Mouse (Mus musculus) ES-E14 (cell line): ENCODE results near the gene BC030499. TPM values are rescaled to one million over a fixed set of nuclear protein-coding genes. Genes with fewer than 3 reads are reported as not detected.

Source experiments
- DNase-seq: peaks from one replicate; pipeline ENCODE4 v3.0.0-alpha.2; 2013; ENCODE audit warnings: low read depth, low spot score
- H3K27ac ChIP-seq: 2 replicates; pipeline ENCODE4 v1.5.1; 2012; ENCODE audit warnings: low read depth, mild to moderate bottlenecking, low read length, moderate library complexity, mixed read lengths; ENCODE audit not compliant: poor library complexity, insufficient read depth, severe bottlenecking
- H3K36me3 ChIP-seq: 2 replicates; pipeline ENCODE4 v1.6.1; 2012; ENCODE audit warnings: mild to moderate bottlenecking, low read length, moderate library complexity, mixed read lengths; ENCODE audit not compliant: control insufficient read depth, poor library complexity, insufficient read depth, severe bottlenecking
- H3K4me1 ChIP-seq, 2 experiments: fragments of 150-350 bp in 1 of 2; sonication (generic) in 1 of 2; 2 replicates each; pipeline ENCODE4 v1.6.1; 2012; ENCODE audit warnings: low read length in 2 of 2, mild to moderate bottlenecking in 1 of 2, mixed read lengths in 1 of 2; ENCODE audit not compliant: control insufficient read depth in 2 of 2, insufficient read depth in 2 of 2, poor library complexity in 1 of 2
- H3K4me3 ChIP-seq, 2 experiments: fragments of 150-350 bp in 1 of 2; sonication (generic) in 1 of 2; 2 replicates each; pipeline ENCODE4 v1.5.1; 2012; ENCODE audit warnings: low read length in 2 of 2, low read depth in 1 of 2, mild to moderate bottlenecking in 1 of 2, mixed read lengths in 1 of 2; ENCODE audit not compliant: insufficient read depth in 1 of 2, poor library complexity in 1 of 2, severe bottlenecking in 1 of 2
- H3K9ac ChIP-seq: 2 replicates; pipeline ENCODE4 v1.6.1; 2012; ENCODE audit warnings: low read depth, mild to moderate bottlenecking, low read length, mixed read lengths; ENCODE audit not compliant: poor library complexity, insufficient read depth, severe bottlenecking
- H3K9me3 ChIP-seq: fragments of 150-350 bp; sonication (generic); 2 replicates; pipeline ENCODE4 v1.6.1; 2012; ENCODE audit warnings: low read depth, mild to moderate bottlenecking, low read length; ENCODE audit not compliant: control insufficient read depth, insufficient read depth
- CHD2 ChIP-seq: IDR thresholded peaks from 2 replicates; pipeline ENCODE4 v1.6.1; 2014; ENCODE audit warnings: mild to moderate bottlenecking, low read depth, low read length, inconsistent platforms
- HCFC1 ChIP-seq: IDR thresholded peaks from 2 replicates; pipeline ENCODE4 v1.6.1; 2012; ENCODE audit warnings: low read length, inconsistent platforms, borderline replicate concordance; ENCODE audit not compliant: insufficient read depth
- MAFK ChIP-seq: IDR thresholded peaks from 2 replicates; pipeline ENCODE4 v1.6.1; 2014; ENCODE audit warnings: mild to moderate bottlenecking, low read depth, low read length, inconsistent platforms; ENCODE audit not compliant: insufficient read depth
- ZC3H11A ChIP-seq: IDR thresholded peaks from 2 replicates; pipeline ENCODE4 v1.6.1; 2012; ENCODE audit warnings: low read depth, mild to moderate bottlenecking, inconsistent platforms, low read length, borderline replicate concordance
- ZNF384 ChIP-seq: IDR thresholded peaks from 2 replicates; pipeline ENCODE4 v1.6.1; 2012; ENCODE audit warnings: low read depth, low read length, inconsistent platforms
- in situ Hi-C, 2 experiments: fragments of 600-800 bp; cut with MboI; formaldehyde crosslinking; loops; one replicate each; pipeline ENCODE4 v1.15.1; 2025; ENCODE audit warnings: low sequenced_read_pairs in 2 of 2, inconsistent platforms in 1 of 2; ENCODE audit not compliant: unreplicated experiment in 2 of 2
- total RNA-seq: library from RNA; depleted of rRNA; stranded (reverse); fragments of 300-350 nt; gene quantifications from 2 replicates; pipeline ENCODE4 v1.2.3, GENCODE M21; 2012

Gene BC030499
- total RNA-seq, 1 experiment = 2.0 TPM

DNA sequence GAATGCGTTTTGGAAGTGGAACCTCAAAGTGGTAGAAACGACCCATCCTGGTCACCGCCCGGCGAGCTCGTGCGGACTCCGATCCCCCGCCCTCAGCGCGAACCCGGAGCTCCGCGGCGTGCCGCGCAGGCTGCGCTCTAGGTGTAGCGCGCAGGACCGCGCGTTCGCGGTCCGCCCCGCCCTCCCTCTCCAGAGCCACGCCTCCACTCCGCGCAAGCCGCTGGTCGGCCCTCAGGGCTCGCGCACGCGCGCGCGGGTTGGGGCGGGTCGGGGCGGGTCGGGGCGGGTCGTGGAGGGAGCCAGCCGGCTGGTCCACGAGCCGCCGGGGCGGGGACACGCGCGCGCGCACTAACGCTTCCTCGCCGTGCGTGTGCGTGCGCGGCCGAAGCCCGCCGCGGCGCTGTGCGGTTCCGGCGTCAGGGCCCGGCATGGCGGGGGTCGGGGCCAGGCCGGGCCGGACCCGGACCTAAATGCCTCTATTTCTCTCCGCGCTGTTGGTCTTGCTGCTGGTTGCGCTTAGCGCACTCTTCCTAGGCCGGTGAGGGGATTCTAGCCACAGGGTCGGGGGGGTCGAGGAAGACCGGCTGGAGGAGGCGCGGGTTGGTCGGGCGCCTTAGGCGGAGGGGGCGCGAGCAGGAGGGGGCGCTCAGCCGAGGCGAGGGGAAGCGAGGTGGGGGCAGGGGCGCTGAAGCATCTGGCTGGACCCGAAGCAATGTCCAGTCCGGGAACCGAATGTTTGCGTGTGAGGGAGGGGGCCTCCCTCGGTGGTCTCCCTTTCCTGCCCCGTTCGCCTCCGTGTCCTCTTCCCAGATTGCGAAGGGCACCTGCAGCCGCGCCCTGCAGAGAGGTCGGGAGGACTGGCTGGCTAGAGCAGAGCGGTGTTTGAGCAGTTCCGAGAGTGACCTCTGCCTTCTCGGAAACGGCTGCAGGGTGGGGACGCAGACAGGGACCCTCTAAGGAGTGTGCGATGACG is 29.0 kb upstream of the BC030499 start, which contains the start of gene 2610507B11Rik:
TSS of gene 2610507B11Rik (plus strand) at position 373 of the 973 bp plus-strand sequence.
- Histone ChIP-seq H3K4me3 (peak within 1 kb of the TSS; percentile 94 to 95), H3K36me3 (peaks cover 25% of the 10 kb centered on the region), H3K4me1 (no peaks in the 10 kb centered on the region), H3K9ac (peak within 1 kb of the TSS; percentile 92), H3K9me3 (no peaks in the 10 kb centered on the region), H3K27ac (peak within 1 kb of the TSS; percentile 58)
- peak; percentile 85 for DNase-seq
- in situ Hi-C loops = no loop called here
- TF ChIP-seq MAFK (no peak), HCFC1 (0 out of 2 replicates have a peak, but pooled peaks have one; percentile 15), ZNF384 (no peak), ZC3H11A (peak; percentile 65; the same call in 1 of the 2 replicates), CHD2 (no peak)

DNA sequence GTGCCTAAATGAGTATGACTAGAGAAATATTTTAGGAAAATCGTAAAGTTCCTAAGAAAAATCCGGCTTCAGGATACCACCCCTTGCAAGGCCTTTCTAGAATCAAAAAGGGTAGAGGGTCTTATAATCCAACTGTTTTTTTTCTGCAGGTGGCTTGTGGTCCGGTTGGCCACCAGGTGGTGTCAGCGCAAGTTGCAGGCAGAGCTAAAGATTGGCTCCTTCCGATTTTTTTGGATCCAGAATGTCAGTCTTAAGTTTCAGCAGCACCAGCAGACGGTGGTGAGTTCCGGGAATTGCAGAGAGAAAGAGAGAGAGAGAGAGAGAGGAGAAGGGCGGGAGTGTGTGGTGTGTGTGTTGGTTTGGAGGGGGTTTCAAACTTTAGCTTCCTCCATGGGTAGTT is 28.1 kb upstream of the BC030499 start:
- DNase-seq = peak; percentile 47
- Histone ChIP-seq H3K4me1 (no peaks in the 10 kb centered on the region), H3K9me3 (no peaks in the 10 kb centered on the region), H3K4me3 (peak overlapping the region; percentile 94 to 95; a peak in 3 of 4 replicates), H3K36me3 (peaks cover 32% of the 10 kb centered on the region), H3K9ac (no peak overlapping the region; the same call in 1 of the 2 replicates), H3K27ac (no peak overlapping the region)
- 0 out of 2 replicates have a peak, but pooled peaks have one; percentile 36 for TF ChIP-seq HCFC1
- TF ChIP-seq ZC3H11A = no peak
- TF ChIP-seq CHD2 = no peak
- peak; percentile 89 for TF ChIP-seq ZNF384
- no peak for TF ChIP-seq MAFK
- in situ Hi-C loops = no loop called here

DNA sequence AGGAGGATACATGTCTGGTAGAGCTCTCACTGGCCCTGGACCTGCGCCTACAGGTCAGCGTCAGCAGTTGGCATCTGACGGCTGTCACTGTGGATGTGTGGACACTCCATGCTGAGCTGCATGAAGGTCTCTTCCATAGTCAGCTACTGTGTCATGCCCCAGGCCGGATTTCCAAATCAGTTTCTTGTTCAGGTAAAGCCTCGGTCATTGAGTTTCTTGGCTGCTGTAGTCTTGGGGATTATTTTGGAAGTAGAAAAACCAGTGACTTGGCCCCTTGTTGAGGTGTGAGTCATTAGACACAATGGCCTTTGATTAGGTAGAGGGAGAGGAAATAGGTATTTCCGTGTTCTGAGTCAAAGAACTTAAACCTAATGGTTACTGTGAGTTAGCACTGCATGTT is 25.1 kb upstream of the BC030499 start:
- H3K9me3 ChIP-seq = no peaks in the 10 kb centered on the region
- no peak overlapping the region for H3K9ac ChIP-seq
- H3K36me3 ChIP-seq = peaks cover 54% of the 10 kb centered on the region
- TF ChIP-seq ZC3H11A (no peak), ZNF384 (no peak), HCFC1 (no peak), MAFK (no peak), CHD2 (no peak)
- in situ Hi-C loops = no loop called here
- no peak for DNase-seq
- H3K4me3 ChIP-seq = no peak overlapping the region
- no peak overlapping the region for H3K27ac ChIP-seq
- H3K4me1 ChIP-seq = no peaks in the 10 kb centered on the region

DNA sequence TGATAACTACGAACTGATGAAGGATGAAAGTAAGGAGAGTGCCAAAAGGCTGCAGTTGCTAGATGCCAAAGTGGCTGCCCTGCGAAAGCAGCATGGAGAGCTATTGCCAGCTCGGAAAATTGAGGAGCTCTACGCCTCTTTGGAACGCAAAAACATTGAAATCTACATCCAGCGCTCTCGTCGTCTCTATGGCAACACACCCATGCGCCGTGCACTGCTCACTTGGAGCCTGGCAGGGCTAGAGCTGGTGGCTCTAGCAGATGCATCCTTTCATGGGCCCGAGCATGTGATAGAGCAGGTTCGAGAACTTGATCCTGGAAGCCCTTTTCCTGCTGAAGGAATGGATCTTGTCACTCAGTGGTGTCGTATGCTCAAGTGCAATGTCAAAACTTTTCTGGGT is 18.7 kb upstream of the BC030499 start:
- no peaks in the 10 kb centered on the region for H3K4me1 ChIP-seq
- no peak overlapping the region for H3K9ac ChIP-seq
- H3K4me3 ChIP-seq = no peak overlapping the region
- no peak for TF ChIP-seq HCFC1
- TF ChIP-seq CHD2 = no peak
- no peak for TF ChIP-seq ZNF384
- TF ChIP-seq MAFK = no peak
- no peak for TF ChIP-seq ZC3H11A
- no peak overlapping the region for H3K27ac ChIP-seq
- no peak for DNase-seq
- H3K36me3 ChIP-seq = peaks cover 67% of the 10 kb centered on the region
- H3K9me3 ChIP-seq = no peaks in the 10 kb centered on the region
- in situ Hi-C loops = loop anchor here in 1 of 2 experiments (5.0 kb wide), 1 partner anchor 45 kb away; no protein-coding TSS in a partner anchor
